In genomic region chr4:32297071-32297671, GRCm38 (mm10) we compare ENCODE assay signal across 11 mouse cellular contexts. TPM values are rescaled to one million over a fixed set of nuclear protein-coding genes. Genes with fewer than 3 reads are reported as not detected.
DNase-seq lines count a peak whose midpoint lies in the region; ATAC-seq and TF ChIP-seq lines count a peak whose summit lies in the region.
"Had no signal": no experiment of that assay in that cellular context is flagged by ENCODE, and none has a peak within 500 bp of the region (broad histone marks: within the 10 kb centered on the region; RNA-seq: fewer than 3 reads in every experiment).

No protein-coding gene starts in this region.

- DNase-seq in forebrain, embryonic 10.5 days (ENCODE audit: extremely low spot score, low spot score): peak; percentile 34
- no peak for DNase-seq in stomach, postnatal 0 days (ENCODE audit: low spot score)
- no peak for DNase-seq in hindbrain, embryonic 14.5 days (ENCODE audit: low spot score)
- DNase-seq in layer of hippocampus, adult 11-12 months (ENCODE audit: low spot score): no peak
- DNase-seq: left cerebral cortex, postnatal 4 days; right cerebral cortex, adult 18-20 months; thymus, adult 18-20 months had no signal

- no peaks in the 10 kb centered on the region for H3K27me3 ChIP-seq in forebrain, embryonic 10.5 days (ENCODE audit: poor library complexity, severe bottlenecking)
- H3K27me3 ChIP-seq in forebrain, embryonic 16.5 days (replicated peaks; ENCODE audit: control insufficient read depth, insufficient read depth, low read length): no peaks in the 10 kb centered on the region
- no peaks in the 10 kb centered on the region for H3K27me3 ChIP-seq in stomach, embryonic 14.5 days (ENCODE audit: control insufficient read depth, insufficient read depth, low read length)
- H3K27me3 ChIP-seq in stomach, postnatal 0 days (ENCODE audit: control insufficient read depth, insufficient read depth, low read length): no peaks in the 10 kb centered on the region
- no peaks in the 10 kb centered on the region for H3K27me3 ChIP-seq in hindbrain, embryonic 14.5 days (ENCODE audit: control insufficient read depth, insufficient read depth, low read length)
- no peaks in the 10 kb centered on the region for H3K27me3 ChIP-seq in stomach, embryonic 16.5 days (ENCODE audit: control insufficient read depth, insufficient read depth, low read length)

- TF ChIP-seq CTCF in stomach, postnatal 0 days (IDR thresholded peaks at IDR 0.05; ENCODE audit: low read depth): no peak

- no peaks in the 10 kb centered on the region for H3K9me3 ChIP-seq in forebrain, embryonic 10.5 days
- H3K9me3 ChIP-seq in forebrain, embryonic 16.5 days (ENCODE audit: control insufficient read depth, low read length): no peaks in the 10 kb centered on the region
- H3K9me3 ChIP-seq in stomach, embryonic 14.5 days (ENCODE audit: control insufficient read depth, low read depth, low read length): no peaks in the 10 kb centered on the region
- H3K9me3 ChIP-seq in stomach, postnatal 0 days (ENCODE audit: control insufficient read depth, low read length): no peaks in the 10 kb centered on the region
- no peaks in the 10 kb centered on the region for H3K9me3 ChIP-seq in hindbrain, embryonic 14.5 days (ENCODE audit: control insufficient read depth, low read length)
- no peaks in the 10 kb centered on the region for H3K9me3 ChIP-seq in stomach, embryonic 16.5 days (replicated peaks; ENCODE audit: control insufficient read depth, low read length)

- no peak overlapping the region for H3K4me2 ChIP-seq in forebrain, embryonic 16.5 days (ENCODE audit: low read length)
- H3K4me2 ChIP-seq in stomach, embryonic 14.5 days (replicated peaks; ENCODE audit: low read depth, low read length): no peak overlapping the region
- H3K4me2 ChIP-seq in stomach, postnatal 0 days (replicated peaks; ENCODE audit: low read depth): no peak overlapping the region
- H3K4me2 ChIP-seq in hindbrain, embryonic 14.5 days (replicated peaks): no peak overlapping the region
- H3K4me2 ChIP-seq in stomach, embryonic 16.5 days (ENCODE audit: low read depth, low read length): no peak overlapping the region

- H3K9ac ChIP-seq in forebrain, embryonic 16.5 days (replicated peaks; ENCODE audit: low read depth, low read length): no peak overlapping the region
- no peak overlapping the region for H3K9ac ChIP-seq in stomach, embryonic 14.5 days (replicated peaks; ENCODE audit: low read depth, low read length)
- H3K9ac ChIP-seq in stomach, postnatal 0 days (ENCODE audit: low read length): no peak overlapping the region
- no peak overlapping the region for H3K9ac ChIP-seq in hindbrain, embryonic 14.5 days
- no peak overlapping the region for H3K9ac ChIP-seq in stomach, embryonic 16.5 days (ENCODE audit: low read length)

- TF ChIP-seq EP300 in stomach, postnatal 0 days (optimal IDR thresholded peaks at IDR 0.05): no peak

- ATAC-seq in forebrain, embryonic 16.5 days: no peak
- ATAC-seq in stomach, embryonic 14.5 days (ENCODE audit: insufficient number of reproducible peaks, insufficient read depth, low FRiP score, low read depth): peak; percentile 28; the same call in 1 of the 2 replicates
- ATAC-seq in stomach, postnatal 0 days (ENCODE audit: low FRiP score, low TSS enrichment): no peak; the same call in 1 of the 2 replicates
- no peak for ATAC-seq in hindbrain, embryonic 14.5 days (ENCODE audit: low FRiP score)
- peak; percentile 75; the same call in 1 of the 2 replicates for ATAC-seq in stomach, embryonic 16.5 days (ENCODE audit: insufficient read depth, low FRiP score)
- ATAC-seq in megakaryocyte, adult 5-6 weeks (ENCODE audit: poor library complexity, severe bottlenecking): no peak

- peak overlapping the region; percentile 86 for H3K27ac ChIP-seq in forebrain, embryonic 10.5 days
- no peak overlapping the region for H3K27ac ChIP-seq in forebrain, embryonic 16.5 days (ENCODE audit: low read length)
- peak overlapping the region; percentile 11; the same call in 1 of the 2 replicates for H3K27ac ChIP-seq in stomach, embryonic 14.5 days (ENCODE audit: low read length)
- no peak overlapping the region for H3K27ac ChIP-seq in stomach, postnatal 0 days (replicated peaks)
- 0 out of 2 replicates have a peak overlapping the region, but pooled peaks have one; percentile 21 for H3K27ac ChIP-seq in hindbrain, embryonic 14.5 days
- peak overlapping the region; percentile 52 for H3K27ac ChIP-seq in stomach, embryonic 16.5 days (ENCODE audit: low read length)

- no peaks in the 10 kb centered on the region for H3K36me3 ChIP-seq in forebrain, embryonic 10.5 days (replicated peaks)
- no peaks in the 10 kb centered on the region for H3K36me3 ChIP-seq in forebrain, embryonic 16.5 days (ENCODE audit: control insufficient read depth, insufficient read depth)
- H3K36me3 ChIP-seq in stomach, embryonic 14.5 days (ENCODE audit: control insufficient read depth, insufficient read depth, low read length): no peaks in the 10 kb centered on the region
- no peaks in the 10 kb centered on the region for H3K36me3 ChIP-seq in stomach, postnatal 0 days (ENCODE audit: control insufficient read depth, insufficient read depth, low read length)
- no peaks in the 10 kb centered on the region for H3K36me3 ChIP-seq in hindbrain, embryonic 14.5 days (replicated peaks; ENCODE audit: control insufficient read depth, insufficient read depth)
- H3K36me3 ChIP-seq in stomach, embryonic 16.5 days (ENCODE audit: control insufficient read depth, insufficient read depth, low read length): no peaks in the 10 kb centered on the region

- WGBS in forebrain, embryonic 10.5 days: 9% methylated on average over 6 of the region's 6 CpGs
- 7% methylated on average over 6 of the region's 6 CpGs for WGBS in forebrain, embryonic 16.5 days
- 34% methylated on average over 6 of the region's 6 CpGs for WGBS in stomach, embryonic 14.5 days
- 28% methylated on average over 6 of the region's 6 CpGs for WGBS in stomach, postnatal 0 days
- WGBS in hindbrain, embryonic 14.5 days: 15% methylated on average over 6 of the region's 6 CpGs
- 39% methylated on average over 6 of the region's 6 CpGs for WGBS in stomach, embryonic 16.5 days

- H3K4me1 ChIP-seq in forebrain, embryonic 10.5 days: peaks cover 51% of the 10 kb centered on the region
- peaks cover 34% of the 10 kb centered on the region for H3K4me1 ChIP-seq in forebrain, embryonic 16.5 days (replicated peaks; ENCODE audit: control insufficient read depth, insufficient read depth, low read length)
- H3K4me1 ChIP-seq in stomach, embryonic 14.5 days (ENCODE audit: control insufficient read depth, insufficient read depth, low read length): peaks cover 39% of the 10 kb centered on the region
- no peaks in the 10 kb centered on the region for H3K4me1 ChIP-seq in stomach, postnatal 0 days (replicated peaks; ENCODE audit: control insufficient read depth, insufficient read depth)
- peaks cover 29% of the 10 kb centered on the region for H3K4me1 ChIP-seq in hindbrain, embryonic 14.5 days (replicated peaks; ENCODE audit: control insufficient read depth, insufficient read depth, low read length)
- H3K4me1 ChIP-seq in stomach, embryonic 16.5 days (ENCODE audit: control insufficient read depth, insufficient read depth, low read length): peaks cover 27% of the 10 kb centered on the region

- no peak overlapping the region for H3K4me3 ChIP-seq in forebrain, embryonic 10.5 days
- no peak overlapping the region for H3K4me3 ChIP-seq in forebrain, embryonic 16.5 days (replicated peaks; ENCODE audit: low read length)
- no peak overlapping the region for H3K4me3 ChIP-seq in stomach, embryonic 14.5 days (ENCODE audit: low read depth, low read length)
- H3K4me3 ChIP-seq in stomach, postnatal 0 days (ENCODE audit: low read depth, low read length): no peak overlapping the region
- H3K4me3 ChIP-seq in hindbrain, embryonic 14.5 days (replicated peaks; ENCODE audit: low read length): no peak overlapping the region
- H3K4me3 ChIP-seq in stomach, embryonic 16.5 days (replicated peaks; ENCODE audit: low read length): no peak overlapping the region

RNA-seq across cellular contexts. Expression of gene Bach2, which starts 58.6 kb away (rescaled TPM):
- 7.1 and 7.3 TPM in 2 replicates for polyA plus RNA-seq in forebrain, embryonic 10.5 days (2016; fragmentation: Nextera tagmentation; extraction: Ambion mirVana)
- polyA plus RNA-seq in forebrain, embryonic 16.5 days (2015; fragmentation: Nextera tagmentation; extraction: Ambion mirVana): 32.7 and 33.3 TPM in 2 replicates
- polyA plus RNA-seq in stomach, embryonic 14.5 days (2014; fragmentation: Nextera tagmentation; extraction: Ambion mirVana): 8.4 and 10.0 TPM in 2 replicates
- polyA plus RNA-seq in stomach, postnatal 0 days (2015; fragmentation: Nextera tagmentation; extraction: Ambion mirVana): 1.9 TPM in 2 replicates
- 27.7 and 31.5 TPM in 2 replicates for polyA plus RNA-seq in hindbrain, embryonic 14.5 days (2014; fragmentation: Nextera tagmentation; extraction: Ambion mirVana)
- polyA plus RNA-seq in stomach, embryonic 16.5 days (2015; fragmentation: Nextera tagmentation; extraction: Ambion mirVana): 3.5 and 3.9 TPM in 2 replicates
- 3.3 and 3.6 TPM in 2 replicates for total RNA-seq in megakaryocyte, adult 5-6 weeks (2015)
- total RNA-seq in megakaryocyte, adult 5-6 weeks (2017): 0.99 and 1.2 TPM in 2 replicates

Comparison
In these comparisons a context has a peak if more than half of its experiments do, and no peak if none do; other contexts are left out.
1. H3K27ac ChIP-seq: peak in forebrain, embryonic 10.5 days (single experiment), stomach, embryonic 14.5 days (single experiment), hindbrain, embryonic 14.5 days (single experiment) and stomach, embryonic 16.5 days (single experiment); none in forebrain, embryonic 16.5 days (single experiment) and stomach, postnatal 0 days (single experiment).
2. ATAC-seq: peak in stomach, embryonic 14.5 days (single experiment) and stomach, embryonic 16.5 days (single experiment); none in forebrain, embryonic 16.5 days (single experiment), stomach, postnatal 0 days (single experiment), hindbrain, embryonic 14.5 days (single experiment) and megakaryocyte, adult 5-6 weeks (single experiment).